Mouse (Mus musculus): ENCODE data around the gene Asb17. TPM values are rescaled to one million over a fixed set of nuclear protein-coding genes. Genes with fewer than 3 reads are reported as not detected.
"Not testable (repeated sequence)": the region's sequence is repeated elsewhere in the genome, so short reads cannot be mapped to it uniquely, and the experiment has no call there.

Gene Asb17
- polyA plus RNA-seq, 1 experiment from 2014 or later, result 0.10 TPM

DNA sequence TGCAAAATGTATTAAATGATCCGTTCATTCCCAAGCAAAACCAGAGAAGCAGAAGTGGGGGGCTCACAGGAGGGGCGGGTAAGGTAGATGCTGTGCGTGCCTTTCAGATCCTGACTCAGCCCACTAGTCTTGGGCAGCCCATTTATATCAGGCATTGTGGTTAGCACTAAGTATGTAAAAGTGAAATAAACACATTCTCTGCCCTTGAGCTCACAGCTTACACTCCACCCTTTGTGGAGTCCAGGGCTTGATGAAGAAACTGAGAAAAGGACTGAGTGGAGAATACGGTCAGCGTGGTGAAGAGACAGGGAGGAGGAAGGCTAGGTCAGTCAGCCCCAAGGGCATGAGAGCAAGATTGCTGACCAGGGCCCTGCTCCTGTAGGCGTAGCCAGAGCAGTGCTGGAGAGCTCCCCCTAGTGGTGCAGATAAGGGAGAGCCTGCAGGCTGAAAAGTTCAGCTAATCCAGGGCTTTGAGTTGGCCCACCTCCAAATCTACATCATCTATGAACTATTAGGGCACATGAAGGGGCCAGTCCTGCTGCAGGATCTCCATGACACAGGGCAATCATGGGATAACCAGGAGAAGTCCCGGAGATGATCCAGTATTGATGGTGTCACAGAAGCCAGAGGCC, 8.4 kb upstream of the Asb17 start:
- no peaks in the 10 kb centered on the region for H3K36me3 ChIP-seq
- H3K27ac ChIP-seq (replicated peaks), result no peak overlapping the region
- no peak overlapping the region for H3K4me2 ChIP-seq (replicated peaks)
- H3K27me3 ChIP-seq, result no peaks in the 10 kb centered on the region
- H3K4me3 ChIP-seq, result no peak overlapping the region
- no peaks in the 10 kb centered on the region for H3K9me3 ChIP-seq
- 0 out of 2 replicates have a peak, but pooled peaks have one; percentile 19 for ATAC-seq (replicated peaks)
- no peak overlapping the region for H3K9ac ChIP-seq (replicated peaks)
- H3K4me1 ChIP-seq, result no peaks in the 10 kb centered on the region
- WGBS, result 65% methylated on average over 7 of the region's 7 CpGs

DNA sequence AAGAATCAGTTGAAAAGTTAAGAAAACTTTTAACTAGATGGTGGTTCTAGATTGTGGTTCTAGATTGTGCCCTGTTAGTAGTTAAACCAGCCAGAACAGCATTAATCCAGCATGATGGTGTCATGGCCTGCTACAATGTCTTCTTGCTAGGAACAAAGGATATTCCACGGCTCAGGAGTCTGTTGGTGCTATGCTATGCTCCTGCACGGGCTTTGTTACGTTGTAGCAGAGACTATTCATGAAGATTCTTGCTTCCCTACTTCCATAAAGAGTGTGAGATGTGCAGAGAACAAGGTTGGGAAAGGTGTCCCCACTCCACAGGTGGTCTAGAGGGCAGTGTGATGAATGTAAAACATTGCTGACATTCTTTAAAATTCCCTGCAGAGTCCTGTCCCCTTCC, 7.7 kb upstream of the Asb17 start:
- Histone ChIP-seq H3K9ac (replicated peaks) (no peak overlapping the region), H3K36me3 (no peaks in the 10 kb centered on the region), H3K27me3 (no peaks in the 10 kb centered on the region), H3K4me1 (no peaks in the 10 kb centered on the region), H3K4me3 (no peak overlapping the region), H3K9me3 (no peaks in the 10 kb centered on the region), H3K27ac (replicated peaks) (no peak overlapping the region), H3K4me2 (replicated peaks) (no peak overlapping the region)
- ATAC-seq (replicated peaks), result no peak
- WGBS, result 85% methylated on average over 3 of the region's 3 CpGs

DNA sequence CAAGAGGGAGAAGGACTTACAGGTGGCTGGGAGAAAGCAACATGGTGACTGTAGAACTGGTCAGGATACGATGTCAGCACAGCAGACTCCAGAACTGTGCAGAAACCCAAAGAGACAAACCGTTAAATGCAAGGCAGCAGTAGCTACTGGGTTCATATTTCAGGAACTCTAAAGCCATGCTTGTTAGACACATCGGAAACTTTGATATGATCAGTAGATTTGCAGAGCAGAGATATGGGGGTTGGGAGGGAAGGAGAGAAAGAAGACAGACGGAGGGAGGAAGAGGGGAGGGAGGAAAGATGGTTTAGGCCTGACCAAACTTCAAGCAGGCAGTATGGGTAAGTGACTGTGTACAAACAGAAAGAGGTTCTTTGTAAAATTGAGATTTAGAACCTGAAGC, 6.4 kb upstream of the Asb17 start:
- Histone ChIP-seq H3K9ac (replicated peaks) (no peak overlapping the region), H3K36me3 (no peaks in the 10 kb centered on the region), H3K9me3 (no peaks in the 10 kb centered on the region), H3K4me2 (replicated peaks) (no peak overlapping the region), H3K4me3 (no peak overlapping the region), H3K4me1 (no peaks in the 10 kb centered on the region), H3K27me3 (no peaks in the 10 kb centered on the region), H3K27ac (replicated peaks) (no peak overlapping the region)
- no peak for ATAC-seq (replicated peaks)
- 80% methylated on average over 4 of the region's 4 CpGs for WGBS

DNA sequence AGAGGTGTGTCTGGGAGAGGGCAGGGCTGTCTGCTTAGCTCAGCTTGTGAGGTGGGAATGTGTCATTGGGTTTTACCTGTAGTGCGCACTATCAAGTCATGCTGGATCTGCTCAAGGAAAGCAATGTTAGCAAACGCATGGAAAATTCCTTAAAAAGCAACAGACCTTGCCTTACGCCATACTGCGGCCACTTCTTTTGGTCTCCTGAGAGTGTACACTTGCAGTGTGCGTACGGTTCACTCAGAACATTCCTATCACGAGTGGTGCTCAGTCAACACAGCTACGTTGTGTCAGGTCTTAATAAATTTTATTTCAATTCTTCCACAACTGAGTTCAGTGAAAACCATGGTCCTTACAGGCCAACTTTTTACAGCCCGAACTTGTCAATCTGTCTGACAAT, 748 bp downstream of the Asb17 start:
- no peak overlapping the region for H3K9ac ChIP-seq (replicated peaks)
- no peaks in the 10 kb centered on the region for H3K9me3 ChIP-seq
- no peak overlapping the region for H3K27ac ChIP-seq (replicated peaks)
- no peak overlapping the region for H3K4me2 ChIP-seq (replicated peaks)
- no peaks in the 10 kb centered on the region for H3K4me1 ChIP-seq
- H3K36me3 ChIP-seq, result no peaks in the 10 kb centered on the region
- 95% methylated on average over 9 of the region's 9 CpGs for WGBS
- H3K27me3 ChIP-seq, result no peaks in the 10 kb centered on the region
- no peak overlapping the region for H3K4me3 ChIP-seq
- ATAC-seq (replicated peaks), result no peak

- Histone ChIP-seq H3K27ac (replicated peaks) (no peak overlapping the region), H3K9me3 (no peaks in the 10 kb centered on the region), H3K9ac (replicated peaks) (no peak overlapping the region), H3K36me3 (no peaks in the 10 kb centered on the region), H3K4me2 (replicated peaks) (no peak overlapping the region), H3K27me3 (no peaks in the 10 kb centered on the region), H3K4me3 (no peak overlapping the region), H3K4me1 (no peaks in the 10 kb centered on the region)
- no peak for ATAC-seq (replicated peaks)
- 87% methylated on average over 2 of the region's 2 CpGs for WGBS
Observed at GRCm38 (mm10) chr3:153845500-153845899, 1.5 kb downstream of the Asb17 start.

DNA sequence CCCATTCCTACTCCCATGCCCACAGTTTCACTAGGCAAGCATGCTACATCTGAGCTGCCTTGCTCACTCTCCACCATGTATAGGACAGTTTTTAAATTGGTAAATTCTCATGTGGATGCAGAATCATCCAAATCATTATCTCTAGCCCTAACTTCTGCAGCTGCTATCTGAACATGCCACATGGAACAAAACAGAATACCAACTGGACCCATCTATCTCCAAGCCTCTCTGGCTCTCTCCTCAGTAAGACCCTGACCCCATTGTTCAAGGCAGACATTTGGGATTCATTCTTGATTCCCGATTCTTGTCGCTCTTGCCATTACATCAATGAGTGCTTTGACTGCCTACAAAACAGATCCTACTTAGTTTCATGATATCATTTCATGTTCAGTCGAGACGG, 2.1 kb downstream of the Asb17 start:
- 94% methylated on average over 4 of the region's 4 CpGs for WGBS
- no peak overlapping the region for H3K27ac ChIP-seq (replicated peaks)
- H3K9ac ChIP-seq (replicated peaks), result no peak overlapping the region
- no peaks in the 10 kb centered on the region for H3K36me3 ChIP-seq
- H3K4me1 ChIP-seq, result no peaks in the 10 kb centered on the region
- no peak for ATAC-seq (replicated peaks)
- H3K9me3 ChIP-seq, result no peaks in the 10 kb centered on the region
- no peak overlapping the region for H3K4me2 ChIP-seq (replicated peaks)
- no peak overlapping the region for H3K4me3 ChIP-seq
- H3K27me3 ChIP-seq, result no peaks in the 10 kb centered on the region

- Histone ChIP-seq H3K4me2 (replicated peaks) (no peak overlapping the region), H3K9me3 (no peaks in the 10 kb centered on the region), H3K4me1 (no peaks in the 10 kb centered on the region), H3K9ac (replicated peaks) (no peak overlapping the region), H3K27me3 (no peaks in the 10 kb centered on the region), H3K27ac (replicated peaks) (no peak overlapping the region), H3K36me3 (no peaks in the 10 kb centered on the region), H3K4me3 (no peak overlapping the region)
- no peak for ATAC-seq (replicated peaks)
- 78% methylated on average over 7 of the region's 7 CpGs for WGBS
Observed at GRCm38 (mm10) chr3:153847207-153847733, 3.3 kb downstream of the Asb17 start.

- Histone ChIP-seq H3K9ac (replicated peaks) (no peak overlapping the region), H3K27ac (replicated peaks) (no peak overlapping the region), H3K4me3 (no peak overlapping the region), H3K36me3 (no peaks in the 10 kb centered on the region), H3K27me3 (no peaks in the 10 kb centered on the region), H3K4me1 (no peaks in the 10 kb centered on the region), H3K4me2 (replicated peaks) (no peak overlapping the region), H3K9me3 (no peaks in the 10 kb centered on the region)
- no peak for ATAC-seq (replicated peaks)
- 5% methylated on average over 5 of the region's 5 CpGs for WGBS
Observed at GRCm38 (mm10) chr3:153849368-153850015, 5.5 kb downstream of the Asb17 start.

DNA sequence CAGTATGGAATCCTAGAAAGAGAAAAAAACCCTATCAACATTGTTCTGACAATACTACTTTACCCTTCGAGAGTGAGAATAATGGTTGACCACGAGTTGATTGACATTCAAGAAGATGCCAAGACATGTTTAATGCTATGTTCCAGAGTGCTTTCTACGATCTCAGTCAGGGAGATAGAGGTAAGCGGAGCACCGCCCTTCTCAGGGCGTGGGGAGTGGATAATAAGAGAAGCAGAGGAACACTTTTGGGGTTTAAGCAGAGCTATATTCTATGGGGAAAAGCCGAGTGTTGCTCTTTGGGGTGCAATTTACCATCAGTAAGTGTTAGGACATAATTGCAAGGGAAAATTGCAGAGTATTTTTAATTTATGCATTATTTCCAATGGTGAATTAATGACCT, 6.8 kb downstream of the Asb17 start:
- Histone ChIP-seq H3K36me3 (no peaks in the 10 kb centered on the region), H3K9me3 (no peaks in the 10 kb centered on the region), H3K4me1 (no peaks in the 10 kb centered on the region), H3K27me3 (no peaks in the 10 kb centered on the region), H3K4me2 (replicated peaks) (no peak overlapping the region), H3K9ac (replicated peaks) (no peak overlapping the region), H3K4me3 (no peak overlapping the region), H3K27ac (replicated peaks) (no peak overlapping the region)
- ATAC-seq (replicated peaks), result no peak
- WGBS, result 74% methylated on average over 7 of the region's 7 CpGs

- 87% methylated on average over 8 of the region's 8 CpGs for WGBS
- no peak overlapping the region for H3K4me2 ChIP-seq (replicated peaks)
- H3K36me3 ChIP-seq, result no peaks in the 10 kb centered on the region
- H3K27ac ChIP-seq (replicated peaks), result no peak overlapping the region
- no peak for ATAC-seq (replicated peaks)
- no peaks in the 10 kb centered on the region for H3K4me1 ChIP-seq
- H3K9me3 ChIP-seq, result no peaks in the 10 kb centered on the region
- no peak overlapping the region for H3K4me3 ChIP-seq
- H3K9ac ChIP-seq (replicated peaks), result no peak overlapping the region
- no peaks in the 10 kb centered on the region for H3K27me3 ChIP-seq
Observed at GRCm38 (mm10) chr3:153852266-153852665, 8.3 kb downstream of the Asb17 start.

- no peak for ATAC-seq (replicated peaks)
- H3K4me2 ChIP-seq (replicated peaks), result no peak overlapping the region
- H3K27me3 ChIP-seq, result no peaks in the 10 kb centered on the region
- WGBS, result 78% methylated on average over 10 of the region's 10 CpGs
- no peak overlapping the region for H3K9ac ChIP-seq (replicated peaks)
- H3K27ac ChIP-seq (replicated peaks), result no peak overlapping the region
- H3K9me3 ChIP-seq, result no peaks in the 10 kb centered on the region
- no peaks in the 10 kb centered on the region for H3K36me3 ChIP-seq
- H3K4me1 ChIP-seq, result no peaks in the 10 kb centered on the region
- H3K4me3 ChIP-seq, result no peak overlapping the region
Observed at GRCm38 (mm10) chr3:153858350-153859001, 14.5 kb downstream of the Asb17 start.

- not testable (repeated sequence) for H3K4me1 ChIP-seq; H3K9ac ChIP-seq (replicated peaks); H3K4me2 ChIP-seq (replicated peaks); H3K9me3 ChIP-seq; ATAC-seq (replicated peaks); H3K36me3 ChIP-seq; H3K27me3 ChIP-seq; H3K4me3 ChIP-seq; H3K27ac ChIP-seq (replicated peaks)
- 92% methylated on average over 8 of the region's 8 CpGs for WGBS
Observed at GRCm38 (mm10) chr3:153860392-153860791, 16.4 kb downstream of the Asb17 start.

Measured in forebrain, embryonic 15.5 days (tissue).